Mouse (Mus musculus): ENCODE data around the gene Hhat.

Gene Hhat

DNA sequence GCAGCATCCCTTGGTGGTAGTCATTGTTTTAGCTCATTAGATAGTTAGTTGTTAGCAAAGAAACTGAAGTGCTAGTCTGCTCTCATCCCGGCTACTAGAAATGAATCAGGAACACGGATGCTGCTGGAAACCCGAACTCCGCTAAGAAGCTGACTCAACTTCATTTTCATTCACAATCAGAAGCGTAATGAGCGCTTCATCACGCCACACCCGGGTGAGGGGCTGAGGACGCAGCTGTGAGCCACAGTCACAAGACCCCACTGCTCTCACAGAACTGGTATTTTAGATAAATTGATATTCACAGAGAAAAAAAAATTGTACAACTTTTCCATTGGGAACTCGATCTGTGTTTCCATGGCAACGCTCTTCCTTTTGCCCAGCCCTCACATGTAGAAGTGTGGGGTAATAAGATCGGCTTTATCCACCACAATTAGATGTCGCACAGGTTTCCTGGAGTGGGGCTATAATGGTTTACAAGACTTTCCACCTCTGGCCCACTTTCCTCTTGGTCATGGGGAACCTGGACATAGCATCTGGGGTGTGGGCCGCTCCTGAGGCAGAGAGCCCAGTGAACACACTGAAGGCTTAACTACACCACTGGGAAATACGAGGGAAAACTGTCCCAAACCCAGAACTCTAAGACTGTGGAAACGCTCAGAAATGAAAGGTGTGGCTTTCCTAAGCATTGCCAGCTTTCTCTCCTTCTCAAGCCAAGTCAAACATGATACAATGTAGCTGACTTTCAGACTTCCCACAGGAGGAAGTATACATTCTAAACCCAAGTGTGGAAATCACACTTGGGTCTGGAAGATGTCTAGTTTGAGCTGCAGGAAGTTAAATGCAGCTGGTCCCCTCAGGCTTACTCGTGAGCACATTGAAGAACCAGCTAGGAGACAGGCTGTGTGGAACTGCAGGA lies 14.3 kb upstream of the Hhat start:
- DNase-seq (ENCODE audit: low spot score): no peak

DNA sequence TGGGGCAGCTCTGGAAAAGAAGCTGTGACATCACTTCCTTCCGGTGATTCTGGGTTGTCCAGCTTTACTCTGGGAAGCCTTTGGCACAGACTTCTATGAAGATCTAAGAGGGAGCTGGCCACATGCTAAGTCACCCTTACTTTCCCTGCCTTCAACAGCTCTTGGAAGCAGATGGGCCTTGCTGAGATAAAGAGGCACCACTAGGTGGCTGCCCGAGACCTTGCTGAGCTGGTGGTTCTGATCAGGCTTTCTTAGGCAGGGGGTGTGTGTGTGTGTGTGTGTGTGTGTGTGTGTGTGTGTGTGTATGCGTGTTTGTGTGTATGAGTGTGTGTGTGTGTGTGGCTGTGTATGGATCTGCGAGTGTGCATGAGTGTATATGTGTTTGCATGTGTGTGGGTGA lies 13.4 kb upstream of the Hhat start:
- no peak for DNase-seq (ENCODE audit: low spot score)

- no peak for DNase-seq (ENCODE audit: low spot score)
Observed at GRCm38 (mm10) chr1:192781256-192781655, 10.2 kb upstream of the Hhat start.

DNA sequence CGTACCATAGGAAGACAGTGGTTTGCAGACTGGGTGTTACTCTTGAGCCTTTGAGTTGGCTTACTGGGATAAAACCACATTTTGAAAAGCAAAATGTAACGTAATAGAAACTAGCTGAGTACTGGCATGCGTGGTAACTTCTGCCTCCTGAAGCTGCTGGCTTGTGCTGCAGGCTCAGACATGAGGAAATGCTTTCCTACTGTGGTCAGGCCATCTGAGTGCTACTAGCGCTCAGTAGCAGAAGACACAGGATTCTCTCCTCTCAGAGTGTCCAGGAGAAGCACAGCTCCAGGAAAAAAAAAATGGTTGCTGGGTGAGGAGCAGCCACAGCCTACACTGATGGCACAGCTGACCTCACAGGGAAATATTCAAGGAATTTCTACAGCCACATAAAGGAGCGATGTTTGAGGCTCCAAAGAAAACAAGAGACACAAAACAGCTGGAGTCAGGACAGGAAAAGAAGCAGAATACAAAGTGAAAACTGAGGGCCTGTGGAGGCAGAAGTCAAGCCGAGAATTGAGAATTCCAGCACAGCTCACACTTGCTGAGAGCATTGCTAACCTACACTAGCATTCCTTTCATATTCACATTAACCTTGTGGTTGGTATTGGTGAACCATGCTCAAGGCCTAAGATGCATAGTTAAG lies 8.0 kb upstream of the Hhat start:
- no peak for DNase-seq (ENCODE audit: low spot score)

GRCm38 (mm10) chr1:192778206-192778605 lies 7.2 kb upstream of the Hhat start:
- DNase-seq (ENCODE audit: low spot score): no peak

- DNase-seq (ENCODE audit: low spot score): no peak
Observed at GRCm38 (mm10) chr1:192770130-192770494, 911 bp downstream of the Hhat start.

- no peak for DNase-seq (ENCODE audit: low spot score)
Observed at GRCm38 (mm10) chr1:192765531-192765930, 5.5 kb downstream of the Hhat start.

- DNase-seq (ENCODE audit: low spot score): no peak
Observed at GRCm38 (mm10) chr1:192764547-192764946, 6.5 kb downstream of the Hhat start.

- no peak for DNase-seq (ENCODE audit: low spot score)
Observed at GRCm38 (mm10) chr1:192762946-192763933, 7.8 kb downstream of the Hhat start.

DNA sequence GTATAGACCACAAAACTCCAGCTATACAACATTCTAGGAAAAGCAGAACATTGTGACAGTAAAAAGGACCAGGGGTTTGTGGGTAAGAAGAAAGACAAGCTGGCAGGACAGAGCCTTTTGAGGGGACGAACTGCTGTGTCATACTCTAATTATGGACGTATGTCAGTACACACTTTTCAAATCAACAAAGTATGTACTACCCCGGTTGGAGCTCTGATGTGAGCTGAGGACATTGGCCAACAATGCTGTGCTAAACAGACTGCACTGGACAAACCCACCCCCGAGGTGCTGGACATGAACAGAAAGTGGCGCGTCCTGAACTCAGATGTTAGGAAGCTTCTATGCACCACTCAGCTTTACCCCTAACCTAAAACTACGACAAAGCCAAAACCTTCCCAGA lies 14.3 kb downstream of the Hhat start:
- DNase-seq (ENCODE audit: low spot score): no peak

- DNase-seq (ENCODE audit: low spot score): no peak
Observed at GRCm38 (mm10) chr1:192755685-192756606, 15.1 kb downstream of the Hhat start.

GRCm38 (mm10) chr1:192755246-192755645 lies 15.8 kb downstream of the Hhat start:
- DNase-seq (ENCODE audit: low spot score): no peak

DNA sequence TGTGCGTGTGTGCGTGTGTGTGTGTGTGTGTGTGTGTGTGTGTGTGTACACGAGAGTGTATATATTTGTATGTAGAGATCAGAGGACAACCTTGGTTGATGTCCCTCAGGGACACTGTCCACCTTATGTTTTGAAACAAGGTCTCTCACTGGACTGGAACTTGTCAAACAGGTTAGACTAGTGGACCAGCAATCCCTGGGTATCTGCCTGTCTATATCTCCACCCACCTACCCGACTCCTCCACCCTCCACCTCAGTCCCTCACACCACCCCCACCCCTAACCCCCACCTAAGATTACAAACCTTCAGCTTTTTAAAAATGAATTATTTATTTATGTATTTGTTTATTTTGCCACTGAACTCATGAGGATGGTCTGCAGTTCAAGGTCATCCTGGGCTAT lies 16.8 kb downstream of the Hhat start:
- DNase-seq (ENCODE audit: low spot score): no peak

DNA sequence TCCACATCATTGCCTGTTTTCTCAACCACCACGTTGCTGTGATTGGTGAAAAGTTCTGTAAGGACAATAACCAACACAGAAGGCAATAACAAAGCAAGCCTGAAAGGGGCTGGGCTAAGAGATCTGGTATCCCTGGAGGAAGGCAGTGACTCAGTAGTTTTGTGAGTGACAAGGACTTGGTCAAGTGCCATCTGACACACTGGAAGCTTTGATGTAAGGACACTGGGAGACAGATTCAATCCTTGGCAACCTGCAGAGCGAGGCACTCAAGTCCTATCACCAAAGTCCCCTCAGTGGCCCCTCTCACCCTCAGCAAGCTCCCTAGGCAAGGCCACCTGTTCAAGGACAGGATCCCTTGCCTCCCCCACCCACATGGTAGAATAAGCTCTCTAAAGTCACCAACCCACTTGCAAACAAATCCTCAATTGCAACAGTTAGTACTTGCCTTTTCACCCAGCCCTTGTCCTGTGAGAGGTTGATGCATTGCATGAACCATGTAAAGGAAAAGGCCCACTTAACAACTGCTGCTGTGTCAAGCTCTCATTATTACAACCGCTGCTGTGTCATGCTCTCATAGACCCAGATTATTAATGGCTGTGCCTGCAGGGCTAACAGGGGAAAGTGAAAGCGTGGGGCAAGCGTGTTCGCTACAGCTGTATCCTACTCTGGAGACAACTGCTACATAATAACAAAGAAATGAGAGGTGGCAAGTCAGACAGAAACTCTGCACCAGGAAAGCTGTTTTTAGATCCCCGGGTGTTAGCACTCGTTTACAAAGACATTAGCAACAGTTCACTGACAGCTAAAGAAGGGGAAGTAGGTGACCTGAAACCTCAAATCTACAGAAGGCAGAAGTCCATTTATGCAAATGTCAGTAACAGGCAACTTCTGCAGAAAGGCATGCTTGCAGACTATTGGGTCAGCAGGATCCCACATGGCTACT lies 18.1 kb downstream of the Hhat start:
- DNase-seq (ENCODE audit: low spot score): peak; percentile 16

GRCm38 (mm10) chr1:192750042-192750437 lies 21.0 kb downstream of the Hhat start:
- DNase-seq (ENCODE audit: low spot score): no peak

- no peak for DNase-seq (ENCODE audit: low spot score)
Observed at GRCm38 (mm10) chr1:192749270-192750041, 21.6 kb downstream of the Hhat start.

- DNase-seq (ENCODE audit: low spot score): no peak
Observed at GRCm38 (mm10) chr1:192746201-192746600, 24.8 kb downstream of the Hhat start.

- peak; percentile 53 for DNase-seq (ENCODE audit: low spot score)
Observed at GRCm38 (mm10) chr1:192745240-192746101, 25.6 kb downstream of the Hhat start.
